Mouse (Mus musculus): ENCODE results near the gene Capns1. TPM values are rescaled to one million over a fixed set of nuclear protein-coding genes. Genes with fewer than 3 reads are reported as not detected.
"Not testable (repeated sequence)": the region's sequence is repeated elsewhere in the genome, so short reads cannot be mapped to it uniquely, and the experiment has no call there.

Gene Capns1
- polyA plus RNA-seq, 1 experiment = 622 TPM

DNA sequence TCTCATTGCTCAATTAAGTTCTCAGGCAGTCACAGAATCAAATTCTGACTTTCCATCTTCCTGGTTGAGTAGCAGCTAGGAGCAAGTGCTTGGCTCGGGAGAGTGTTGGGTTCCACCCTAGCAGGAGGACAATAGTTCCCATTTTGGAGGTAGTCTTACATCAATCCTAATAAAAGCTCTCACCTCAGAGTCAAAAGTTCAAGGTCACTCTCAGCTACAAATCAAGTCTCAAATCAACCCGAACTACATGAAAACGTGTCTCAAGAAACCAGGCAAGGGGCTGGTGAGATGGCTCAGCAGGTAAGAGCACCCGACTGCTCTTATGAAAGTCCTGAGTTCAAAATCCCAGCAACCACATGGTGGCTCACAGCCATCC is 9.5 kb downstream of the Capns1 start:
- no peak overlapping the region for H3ac ChIP-seq (ENCODE audit: control insufficient read depth, insufficient read length)
- no peak overlapping the region for H3K4me2 ChIP-seq (ENCODE audit: low read depth)
- H3K36me3 ChIP-seq (ENCODE audit: control insufficient read depth, insufficient read depth) = peaks cover 34% of the 10 kb centered on the region
- H3K27me3 ChIP-seq (ENCODE audit: control insufficient read depth, insufficient read depth, insufficient read length) = no peaks in the 10 kb centered on the region
- peaks cover 17% of the 10 kb centered on the region for H3K79me2 ChIP-seq (ENCODE audit: control insufficient read depth, insufficient read depth)
- TF ChIP-seq TCF3 (IDR thresholded peaks at IDR 0.05; ENCODE audit: insufficient read length, low read depth) (no peak), USF1 (IDR thresholded peaks at IDR 0.05; ENCODE audit: low read depth) (no peak), POLR2AphosphoS2 (IDR thresholded peaks at IDR 0.05; ENCODE audit: insufficient read length, low read depth) (no peak), POLR2A (IDR thresholded peaks at IDR 0.05; ENCODE audit: insufficient read length, low read depth) (no peak), CEBPB (IDR thresholded peaks at IDR 0.05; ENCODE audit: insufficient read depth, poor library complexity, severe bottlenecking) (no peak), REST (IDR thresholded peaks at IDR 0.05; ENCODE audit: insufficient read depth, insufficient read length) (no peak), SRF (IDR thresholded peaks at IDR 0.05; ENCODE audit: control insufficient read depth, insufficient read length, low read depth) (no peak), MAX (IDR thresholded peaks at IDR 0.05; ENCODE audit: low read depth) (no peak), MYOG (IDR thresholded peaks at IDR 0.05; ENCODE audit: control insufficient read depth in 1 of 3, insufficient read depth in 1 of 3, insufficient read length in 2 of 3, low read depth in 2 of 3) (no peak), TCF12 (IDR thresholded peaks at IDR 0.05; ENCODE audit: insufficient read depth, poor library complexity, severe bottlenecking) (no peak), E2F4 (IDR thresholded peaks at IDR 0.05; ENCODE audit: insufficient read depth) (no peak), MYOD1 (IDR thresholded peaks at IDR 0.05; ENCODE audit: control insufficient read depth in 1 of 3, insufficient read length in 2 of 3, low read depth in 2 of 3) (no peak)
- H3K4me3 ChIP-seq = no peak overlapping the region

DNA sequence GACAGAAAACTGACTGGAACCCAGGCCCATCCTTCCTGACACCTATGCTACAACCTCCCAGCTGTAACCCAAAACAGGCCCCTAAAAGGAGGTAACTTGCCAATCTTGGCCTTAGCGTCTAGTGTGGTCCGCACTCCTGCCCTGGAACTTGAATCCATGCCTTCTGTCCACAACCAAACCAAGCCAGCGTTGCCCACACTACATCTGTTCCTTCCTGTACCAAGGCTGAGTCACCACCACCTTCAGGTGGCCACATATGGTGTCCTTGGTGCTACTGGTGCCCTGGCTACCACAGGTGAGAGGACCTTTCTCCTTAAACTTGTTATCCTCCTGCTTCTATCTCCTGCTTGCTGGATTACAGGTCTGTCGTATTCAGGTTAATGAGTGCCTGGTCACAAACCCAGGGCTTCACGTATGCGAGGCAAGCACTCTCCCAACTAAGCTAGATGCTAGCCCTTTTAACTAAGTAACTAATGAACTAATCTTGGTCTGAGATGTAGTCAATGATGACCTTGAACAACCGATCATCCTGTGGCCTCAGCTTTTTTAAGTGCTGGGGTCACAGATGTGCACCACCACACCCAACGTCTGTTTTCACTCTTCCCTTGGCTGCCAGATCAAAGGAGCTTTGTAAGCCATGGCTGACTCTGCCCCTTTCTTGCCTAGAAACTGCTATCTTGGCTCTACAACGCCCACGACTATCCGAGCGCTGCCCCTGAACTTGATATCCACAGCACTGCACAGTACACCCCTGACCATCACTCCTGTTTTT is 10.1 kb downstream of the Capns1 start:
- peaks cover 34% of the 10 kb centered on the region for H3K36me3 ChIP-seq (ENCODE audit: control insufficient read depth, insufficient read depth)
- H3K4me2 ChIP-seq (ENCODE audit: low read depth) = no peak overlapping the region
- H3K27me3 ChIP-seq (ENCODE audit: control insufficient read depth, insufficient read depth, insufficient read length) = no peaks in the 10 kb centered on the region
- no peak for TF ChIP-seq E2F4 (IDR thresholded peaks at IDR 0.05; ENCODE audit: insufficient read depth)
- peak in 1 of 3 experiments; percentile 43 for TF ChIP-seq MYOD1 (IDR thresholded peaks at IDR 0.05; ENCODE audit: control insufficient read depth in 1 of 3, insufficient read length in 2 of 3, low read depth in 2 of 3)
- TF ChIP-seq CEBPB (IDR thresholded peaks at IDR 0.05; ENCODE audit: insufficient read depth, poor library complexity, severe bottlenecking) = no peak
- no peak for TF ChIP-seq POLR2A (IDR thresholded peaks at IDR 0.05; ENCODE audit: insufficient read length, low read depth)
- TF ChIP-seq POLR2AphosphoS2 (IDR thresholded peaks at IDR 0.05; ENCODE audit: insufficient read length, low read depth) = peak; percentile 32
- TF ChIP-seq SRF (IDR thresholded peaks at IDR 0.05; ENCODE audit: control insufficient read depth, insufficient read length, low read depth) = no peak
- no peak for TF ChIP-seq TCF12 (IDR thresholded peaks at IDR 0.05; ENCODE audit: insufficient read depth, poor library complexity, severe bottlenecking)
- no peak for TF ChIP-seq MYOG (IDR thresholded peaks at IDR 0.05; ENCODE audit: control insufficient read depth in 1 of 3, insufficient read depth in 1 of 3, insufficient read length in 2 of 3, low read depth in 2 of 3)
- no peak for TF ChIP-seq REST (IDR thresholded peaks at IDR 0.05; ENCODE audit: insufficient read depth, insufficient read length)
- H3ac ChIP-seq (ENCODE audit: control insufficient read depth, insufficient read length) = no peak overlapping the region
- H3K79me2 ChIP-seq (ENCODE audit: control insufficient read depth, insufficient read depth) = peaks cover 15% of the 10 kb centered on the region
- no peak overlapping the region for H3K4me3 ChIP-seq

DNA sequence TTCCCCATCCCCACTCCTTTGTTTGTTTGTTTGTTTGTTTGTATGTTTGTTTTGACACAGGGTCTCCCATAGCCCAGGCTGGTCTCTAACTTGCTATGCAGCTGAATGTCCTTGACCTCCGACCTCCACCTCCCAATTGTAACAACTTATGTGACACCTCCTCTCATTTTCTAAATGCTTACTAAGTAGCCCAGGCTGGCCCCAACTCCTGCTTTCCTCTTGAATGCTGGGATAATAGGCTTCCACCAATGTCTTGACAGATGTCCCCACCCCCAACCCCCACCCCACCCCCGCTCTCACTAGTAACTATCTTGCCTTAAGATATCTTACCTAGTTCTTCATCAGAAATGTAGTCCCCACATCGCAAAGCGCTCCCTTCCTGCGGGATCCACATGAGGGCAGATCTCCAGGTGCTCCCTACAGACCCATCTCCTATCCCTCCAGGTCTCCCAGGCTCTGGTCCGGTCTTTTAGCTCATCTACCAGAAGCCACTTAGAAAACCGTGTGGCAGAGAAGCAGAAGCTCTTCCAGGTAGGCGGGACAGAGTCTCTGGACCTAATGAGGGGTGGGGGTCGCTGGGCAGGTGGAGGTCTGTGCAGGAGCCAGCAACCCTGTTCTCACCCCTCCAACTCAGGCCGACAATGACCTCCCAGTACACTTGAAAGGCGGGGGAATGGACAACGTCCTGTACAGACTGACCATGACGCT is 13.8 kb downstream of the Capns1 start:
- H3K4me2 ChIP-seq (ENCODE audit: low read depth) = peak overlapping the region; percentile 66
- no peak overlapping the region for H3K4me3 ChIP-seq

DNA sequence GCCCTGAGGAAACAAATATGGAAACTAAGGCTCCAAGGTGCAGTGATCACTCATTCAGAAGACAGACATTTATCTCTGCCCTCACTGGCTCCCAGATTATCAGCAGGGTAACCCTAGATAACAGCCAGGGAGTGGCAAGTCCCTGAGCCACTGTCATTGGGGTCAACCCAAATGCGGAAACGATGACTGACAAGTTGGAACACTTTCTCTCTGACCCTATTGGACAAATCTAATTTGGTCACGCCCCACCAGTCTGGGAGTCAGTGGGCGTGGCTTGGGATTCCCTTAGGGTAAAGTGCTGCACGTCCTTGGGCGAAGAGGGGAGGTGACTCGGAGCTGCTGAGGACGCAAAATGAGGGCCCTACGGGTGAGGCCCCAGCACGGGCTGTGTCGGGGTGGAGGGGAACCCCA is 14.7 kb downstream of the Capns1 start, which contains the start of gene Cox7a1:
Gene Cox7a1 (plus strand): TSS at position 266 of the 411 bp plus-strand sequence.
- Histone ChIP-seq H3K4me3 (no peak within 1 kb of the TSS), H3K36me3 (ENCODE audit: control insufficient read depth, insufficient read depth) (peaks cover 25% of the 10 kb centered on the region), H3ac (ENCODE audit: control insufficient read depth, insufficient read length) (no peak within 1 kb of the TSS), H3K79me2 (ENCODE audit: control insufficient read depth, insufficient read depth) (no peaks in the 10 kb centered on the region), H3K27me3 (ENCODE audit: control insufficient read depth, insufficient read depth, insufficient read length) (no peaks in the 10 kb centered on the region), H3K4me2 (ENCODE audit: low read depth) (peak within 1 kb of the TSS; percentile 66)
- peak; percentile 85 for TF ChIP-seq POLR2AphosphoS2 (IDR thresholded peaks at IDR 0.05; ENCODE audit: insufficient read length, low read depth)
- no peak for TF ChIP-seq MYOD1 (IDR thresholded peaks at IDR 0.05; ENCODE audit: control insufficient read depth in 1 of 3, insufficient read length in 2 of 3, low read depth in 2 of 3)
- TF ChIP-seq REST (IDR thresholded peaks at IDR 0.05; ENCODE audit: insufficient read depth, insufficient read length) = no peak
- peak in 1 of 3 experiments; percentile 23 for TF ChIP-seq MYOG (IDR thresholded peaks at IDR 0.05; ENCODE audit: control insufficient read depth in 1 of 3, insufficient read depth in 1 of 3, insufficient read length in 2 of 3, low read depth in 2 of 3)
- no peak for TF ChIP-seq CEBPB (IDR thresholded peaks at IDR 0.05; ENCODE audit: insufficient read depth, poor library complexity, severe bottlenecking)
- no peak for TF ChIP-seq MAX (IDR thresholded peaks at IDR 0.05; ENCODE audit: low read depth)
- peak; percentile 64 for TF ChIP-seq POLR2A (IDR thresholded peaks at IDR 0.05; ENCODE audit: insufficient read length, low read depth)

More for the DNA sequence above, 13.8 kb downstream of the Capns1 start:
- H3K79me2 ChIP-seq (ENCODE audit: control insufficient read depth, insufficient read depth) = no peaks in the 10 kb centered on the region
- H3K27me3 ChIP-seq (ENCODE audit: control insufficient read depth, insufficient read depth, insufficient read length) = no peaks in the 10 kb centered on the region
- H3K36me3 ChIP-seq (ENCODE audit: control insufficient read depth, insufficient read depth) = peaks cover 28% of the 10 kb centered on the region
- TF ChIP-seq POLR2AphosphoS2 (IDR thresholded peaks at IDR 0.05; ENCODE audit: insufficient read length, low read depth) (peak; percentile 45), REST (IDR thresholded peaks at IDR 0.05; ENCODE audit: insufficient read depth, insufficient read length) (no peak)
- no peak overlapping the region for H3ac ChIP-seq (ENCODE audit: control insufficient read depth, insufficient read length)

DNA sequence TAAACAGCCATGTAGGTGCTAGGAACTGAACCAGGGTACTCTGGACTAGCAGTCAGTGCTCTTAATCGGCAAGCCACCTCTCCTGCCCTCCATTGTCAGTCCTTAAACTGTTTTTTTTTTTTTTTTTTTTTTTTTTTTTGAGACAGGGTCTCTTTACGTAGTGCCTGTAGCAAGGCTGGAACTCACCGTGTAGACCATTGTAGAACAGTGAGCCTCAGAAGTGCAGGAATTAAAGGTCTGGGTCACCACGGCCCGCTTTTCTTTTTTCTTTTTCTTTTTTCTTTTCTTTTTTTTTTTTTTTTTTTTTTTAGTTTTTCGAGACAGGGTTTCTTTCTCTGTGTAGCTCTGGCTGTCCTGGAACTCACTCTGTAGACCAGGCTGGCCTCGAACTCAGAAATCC is 15.4 kb downstream of the Capns1 start:
- H3K79me2 ChIP-seq (ENCODE audit: control insufficient read depth, insufficient read depth); H3ac ChIP-seq (ENCODE audit: control insufficient read depth, insufficient read length); H3K4me3 ChIP-seq; H3K4me2 ChIP-seq (ENCODE audit: low read depth); H3K27me3 ChIP-seq (ENCODE audit: control insufficient read depth, insufficient read depth, insufficient read length): not testable (repeated sequence)
- H3K36me3 ChIP-seq (ENCODE audit: control insufficient read depth, insufficient read depth) = peaks cover 23% of the 10 kb centered on the region

DNA sequence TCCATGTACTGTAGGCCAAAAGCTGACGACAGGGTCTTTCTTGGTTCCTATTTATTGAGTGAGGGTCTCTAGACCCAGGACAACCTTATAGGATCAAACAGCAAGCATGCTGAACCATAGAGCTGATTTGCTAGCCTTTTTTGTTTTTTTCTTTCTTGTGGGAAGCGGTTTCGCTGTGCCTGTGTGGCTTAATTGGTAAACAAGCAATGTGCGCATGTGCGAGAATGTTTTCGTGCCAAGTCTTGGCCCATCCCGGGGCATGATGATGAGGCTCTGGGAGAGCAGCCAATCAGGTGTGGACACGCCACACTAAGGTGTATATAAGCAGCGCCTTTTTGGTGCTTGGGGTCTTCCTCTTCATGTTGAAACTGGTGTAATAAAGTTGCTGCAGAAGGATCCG is 16.7 kb downstream of the Capns1 start:
- H3K27me3 ChIP-seq (ENCODE audit: control insufficient read depth, insufficient read depth, insufficient read length); H3K4me2 ChIP-seq (ENCODE audit: low read depth); H3ac ChIP-seq (ENCODE audit: control insufficient read depth, insufficient read length); H3K4me3 ChIP-seq; H3K79me2 ChIP-seq (ENCODE audit: control insufficient read depth, insufficient read depth): not testable (repeated sequence)
- peaks cover 13% of the 10 kb centered on the region for H3K36me3 ChIP-seq (ENCODE audit: control insufficient read depth, insufficient read depth)
